Mouse (Mus musculus): ENCODE results near the gene Cryba2. TPM values are rescaled to one million over a fixed set of nuclear protein-coding genes. Genes with fewer than 3 reads are reported as not detected.

Gene Cryba2
- polyA plus RNA-seq, 1 experiment from 2014 or later: not detected

MicroRNAs within 50 kb of the gene (microRNA counts, 519-probe panel; counts per million panel counts)
- 171 counts per million, percentile 57 among the panel's probes with 10 or more counts for microRNA mmu-miR-375

Small RNA genes lying within 50 kb of the gene (microRNA-seq; reads per million reads assigned to microRNA genes)
- gene Mir375: 238 reads per million, percentile 62 among the genes with 10 or more reads in this experiment

Other genes starting within 250 kb of the Cryba2 start
- 42.5 and 50.2 TPM in 2 replicates for gene Ttll4, start 231.4 kb downstream of the Cryba2 start, polyA plus RNA-seq (2014; fragmentation: Nextera tagmentation; extraction: Ambion mirVana)
- 4.6 and 6.2 TPM in 2 replicates for gene Cyp27a1, start 179.6 kb downstream of the Cryba2 start, polyA plus RNA-seq (2014; fragmentation: Nextera tagmentation; extraction: Ambion mirVana)
- gene Prkag3, start 143.9 kb downstream of the Cryba2 start, polyA plus RNA-seq (2014; fragmentation: Nextera tagmentation; extraction: Ambion mirVana): 0.16 TPM in 1 of 2 replicates, not detected in the other
- 14.5 and 14.6 TPM in 2 replicates for gene Wnt6, start 121.3 kb downstream of the Cryba2 start, polyA plus RNA-seq (2014; fragmentation: Nextera tagmentation; extraction: Ambion mirVana)
- gene Wnt10a, start 101.6 kb downstream of the Cryba2 start, polyA plus RNA-seq (2014; fragmentation: Nextera tagmentation; extraction: Ambion mirVana): 1.7 and 2.4 TPM in 2 replicates
- 4.0 and 4.5 TPM in 2 replicates for gene Cdk5r2, start 38.2 kb downstream of the Cryba2 start, polyA plus RNA-seq (2014; fragmentation: Nextera tagmentation; extraction: Ambion mirVana)
- gene Fev, start 7.7 kb downstream of the Cryba2 start, polyA plus RNA-seq (2014; fragmentation: Nextera tagmentation; extraction: Ambion mirVana): 0.20 TPM in 1 of 2 replicates, not detected in the other
- gene Cfap65, start 42.5 kb upstream of the Cryba2 start, polyA plus RNA-seq (2014; fragmentation: Nextera tagmentation; extraction: Ambion mirVana): 0.08 TPM in 1 of 2 replicates, not detected in the other
- gene Ihh, start 58.5 kb upstream of the Cryba2 start, polyA plus RNA-seq (2014; fragmentation: Nextera tagmentation; extraction: Ambion mirVana): not detected in 2 replicates
- 12.1 and 13.9 TPM in 2 replicates for gene Nhej1, start 232.1 kb upstream of the Cryba2 start, polyA plus RNA-seq (2014; fragmentation: Nextera tagmentation; extraction: Ambion mirVana)
- gene Slc23a3, start 240.7 kb upstream of the Cryba2 start, polyA plus RNA-seq (2014; fragmentation: Nextera tagmentation; extraction: Ambion mirVana): not detected in 2 replicates
- gene Cnppd1, start 249.6 kb upstream of the Cryba2 start, polyA plus RNA-seq (2014; fragmentation: Nextera tagmentation; extraction: Ambion mirVana): 53.5 and 58.4 TPM in 2 replicates
- gene Retreg2, start 249.6 kb upstream of the Cryba2 start, polyA plus RNA-seq (2014; fragmentation: Nextera tagmentation; extraction: Ambion mirVana): 57.1 and 70.0 TPM in 2 replicates